Mouse (Mus musculus): Measurements from ENCODE around the gene Nsfl1c. TPM values are rescaled to one million over a fixed set of nuclear protein-coding genes. Genes with fewer than 3 reads are reported as not detected.
"Not testable (repeated sequence)": the region's sequence is repeated elsewhere in the genome, so short reads cannot be mapped to it uniquely, and the experiment has no call there.

Gene Nsfl1c
- total RNA-seq (2014; rRNA removed; ENCODE audit: low replicate concordance) (37.7 and 41.7 TPM in 2 replicates), polyA plus RNA-seq (2015; fragmentation: Nextera tagmentation; extraction: Ambion mirVana) (115 and 117 TPM in 2 replicates)

GRCm38 (mm10) chr2:151494035-151494803 is at the start of gene Nsfl1c:
Gene Nsfl1c (plus strand): TSS chr2:151494182.
- Histone ChIP-seq H3K4me2 (ENCODE audit: low read depth, low read length) (peak within 1 kb of the TSS; percentile 76), H3K36me3 (replicated peaks; ENCODE audit: control insufficient read depth, insufficient read depth, low read length) (peaks cover 29% of the 10 kb centered on the region), H3K9ac (replicated peaks; ENCODE audit: low read depth, low read length) (peak within 1 kb of the TSS; percentile 73), H3K27ac (ENCODE audit: low read depth) (peak within 1 kb of the TSS; percentile 40), H3K27me3 (ENCODE audit: control insufficient read depth, insufficient read depth, low read length) (no peaks in the 10 kb centered on the region), H3K9me3 (replicated peaks; ENCODE audit: control insufficient read depth, low read length) (no peaks in the 10 kb centered on the region), H3K4me3 (ENCODE audit: low read depth, low read length) (peak within 1 kb of the TSS; percentile 75), H3K4me1 (ENCODE audit: control insufficient read depth, insufficient read depth) (peaks cover 9% of the 10 kb centered on the region)
- WGBS = under 1% methylated on average over 71 of the region's 73 CpGs
- DNase-seq (ENCODE audit: low spot score) = peak; percentile 89
- peak; percentile 100 for ATAC-seq (ENCODE audit: insufficient read depth, low read depth)
- TF ChIP-seq CTCF (IDR thresholded peaks at IDR 0.05; ENCODE audit: low read depth) = peak; percentile 96
- no peak for TF ChIP-seq EP300 (IDR thresholded peaks at IDR 0.05; ENCODE audit: low read depth)

DNA sequence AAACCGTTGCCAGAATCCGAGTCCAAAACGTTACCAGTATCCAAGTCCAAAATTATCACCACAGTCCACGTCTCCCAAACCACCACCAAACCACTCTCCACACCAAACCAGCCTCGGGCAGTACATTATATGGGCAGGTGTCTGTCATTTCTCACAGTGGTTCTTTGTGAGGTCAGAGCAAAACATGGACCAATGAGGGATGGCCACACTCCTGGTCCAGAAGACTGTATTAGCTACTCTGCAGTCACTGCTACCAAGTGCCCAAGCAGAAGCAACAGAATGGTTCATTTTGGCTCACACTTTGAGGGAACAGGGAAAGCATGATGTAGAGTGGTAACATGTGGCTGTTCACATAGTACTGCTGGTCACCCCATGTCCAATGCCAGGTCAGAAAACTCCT is 17.9 kb upstream of the Nsfl1c start, which contains the start of gene 4921509C19Rik:
4921509C19Rik (minus strand) TSS at position 101 of the 400 bp plus-strand sequence.
- not testable (repeated sequence) for H3K36me3 ChIP-seq (replicated peaks; ENCODE audit: control insufficient read depth, insufficient read depth, low read length); H3K27me3 ChIP-seq (ENCODE audit: control insufficient read depth, insufficient read depth, low read length); ATAC-seq (ENCODE audit: insufficient read depth, low read depth); DNase-seq (ENCODE audit: low spot score); H3K9ac ChIP-seq (replicated peaks; ENCODE audit: low read depth, low read length); H3K4me3 ChIP-seq (ENCODE audit: low read depth, low read length); H3K27ac ChIP-seq (ENCODE audit: low read depth); H3K9me3 ChIP-seq (replicated peaks; ENCODE audit: control insufficient read depth, low read length); H3K4me1 ChIP-seq (ENCODE audit: control insufficient read depth, insufficient read depth); H3K4me2 ChIP-seq (ENCODE audit: low read depth, low read length)
- WGBS = 82% methylated on average over 4 of the region's 5 CpGs

DNA sequence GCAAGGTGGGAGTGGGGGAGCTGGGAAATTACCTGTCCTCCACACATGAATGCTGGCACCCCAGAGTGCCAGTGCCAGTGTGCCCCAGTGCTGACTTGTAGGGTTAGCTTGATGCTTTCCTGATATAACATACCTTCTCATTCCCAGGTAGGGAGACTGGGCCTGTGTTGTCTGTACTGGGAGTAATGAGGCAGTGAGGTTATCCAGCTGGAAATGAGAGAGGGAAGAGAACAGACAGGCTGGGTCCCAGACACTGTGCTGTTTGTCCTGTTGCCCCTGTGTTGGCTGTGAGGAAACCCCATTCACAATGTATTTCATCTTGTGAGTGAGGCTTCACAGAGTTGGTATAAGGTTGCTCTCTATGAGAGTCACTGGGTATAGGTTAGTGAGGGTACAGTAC is 7.5 kb upstream of the Nsfl1c start:
- TF ChIP-seq CTCF (IDR thresholded peaks at IDR 0.05; ENCODE audit: low read depth) = no peak
- no peak for TF ChIP-seq EP300 (IDR thresholded peaks at IDR 0.05; ENCODE audit: low read depth)
- Histone ChIP-seq H3K4me3 (ENCODE audit: low read depth, low read length) (no peak overlapping the region), H3K4me1 (ENCODE audit: control insufficient read depth, insufficient read depth) (no peaks in the 10 kb centered on the region), H3K9ac (replicated peaks; ENCODE audit: low read depth, low read length) (no peak overlapping the region), H3K36me3 (replicated peaks; ENCODE audit: control insufficient read depth, insufficient read depth, low read length) (no peaks in the 10 kb centered on the region), H3K27me3 (ENCODE audit: control insufficient read depth, insufficient read depth, low read length) (no peaks in the 10 kb centered on the region), H3K4me2 (ENCODE audit: low read depth, low read length) (no peak overlapping the region), H3K9me3 (replicated peaks; ENCODE audit: control insufficient read depth, low read length) (no peaks in the 10 kb centered on the region), H3K27ac (ENCODE audit: low read depth) (no peak overlapping the region)
- ATAC-seq (ENCODE audit: insufficient read depth, low read depth) = no peak
- no peak for DNase-seq (ENCODE audit: low spot score)

DNA sequence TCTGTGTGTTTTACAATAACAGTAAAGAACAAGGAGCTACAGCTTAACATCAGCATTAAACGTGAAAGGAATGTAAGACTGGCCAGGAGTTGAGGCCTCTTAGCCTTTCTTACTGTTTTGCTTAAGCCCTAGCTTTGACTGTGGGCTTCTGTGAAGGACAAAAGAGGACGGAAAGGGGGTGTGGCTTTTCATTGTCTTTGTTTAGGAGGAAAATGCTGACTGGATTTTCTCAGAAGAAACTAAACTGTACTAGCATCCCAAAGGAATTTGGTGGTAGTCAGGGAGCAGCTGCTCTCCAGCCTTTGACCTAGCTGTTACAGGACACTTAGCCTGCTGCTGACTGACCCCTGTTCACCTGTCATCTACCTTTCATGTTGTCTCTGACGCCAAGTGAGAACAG is 4.4 kb downstream of the Nsfl1c start:
- no peaks in the 10 kb centered on the region for H3K27me3 ChIP-seq (ENCODE audit: control insufficient read depth, insufficient read depth, low read length)
- 50% methylated on average over 3 of the region's 3 CpGs for WGBS
- H3K9ac ChIP-seq (replicated peaks; ENCODE audit: low read depth, low read length) = no peak overlapping the region
- H3K4me3 ChIP-seq (ENCODE audit: low read depth, low read length) = no peak overlapping the region
- DNase-seq (ENCODE audit: low spot score) = no peak
- no peak for ATAC-seq (ENCODE audit: insufficient read depth, low read depth)
- no peaks in the 10 kb centered on the region for H3K9me3 ChIP-seq (replicated peaks; ENCODE audit: control insufficient read depth, low read length)
- H3K4me1 ChIP-seq (ENCODE audit: control insufficient read depth, insufficient read depth) = peaks cover 9% of the 10 kb centered on the region
- H3K27ac ChIP-seq (ENCODE audit: low read depth) = no peak overlapping the region
- H3K4me2 ChIP-seq (ENCODE audit: low read depth, low read length) = no peak overlapping the region
- TF ChIP-seq EP300 (IDR thresholded peaks at IDR 0.05; ENCODE audit: low read depth) = no peak
- no peak for TF ChIP-seq CTCF (IDR thresholded peaks at IDR 0.05; ENCODE audit: low read depth)
- H3K36me3 ChIP-seq (replicated peaks; ENCODE audit: control insufficient read depth, insufficient read depth, low read length) = peaks cover 67% of the 10 kb centered on the region

- WGBS = 84% methylated on average over 6 of the region's 6 CpGs
- Histone ChIP-seq H3K4me2 (ENCODE audit: low read depth, low read length) (no peak overlapping the region), H3K9ac (replicated peaks; ENCODE audit: low read depth, low read length) (no peak overlapping the region), H3K27me3 (ENCODE audit: control insufficient read depth, insufficient read depth, low read length) (no peaks in the 10 kb centered on the region), H3K9me3 (replicated peaks; ENCODE audit: control insufficient read depth, low read length) (no peaks in the 10 kb centered on the region), H3K36me3 (replicated peaks; ENCODE audit: control insufficient read depth, insufficient read depth, low read length) (peaks cover 86% of the 10 kb centered on the region), H3K4me1 (ENCODE audit: control insufficient read depth, insufficient read depth) (no peaks in the 10 kb centered on the region), H3K4me3 (ENCODE audit: low read depth, low read length) (no peak overlapping the region), H3K27ac (ENCODE audit: low read depth) (no peak overlapping the region)
- ATAC-seq (ENCODE audit: insufficient read depth, low read depth) (no peak), DNase-seq (ENCODE audit: low spot score) (no peak)
- no peak for TF ChIP-seq EP300 (IDR thresholded peaks at IDR 0.05; ENCODE audit: low read depth)
- TF ChIP-seq CTCF (IDR thresholded peaks at IDR 0.05; ENCODE audit: low read depth) = no peak
Observed at GRCm38 (mm10) chr2:151500442-151501007, 6.5 kb downstream of the Nsfl1c start.
